Mouse (Mus musculus) R1 (cell line): ENCODE measurements at regions not wholly inside any gene's neighbourhood (a gene's known extent, or its start where the extent isn't known, plus 50 kb on each side); places are given as distances from the start of the nearest gene placed in this dataset.

Experiments used
- DNase-seq: peaks from one replicate; pipeline ENCODE4 v3.0.0-alpha.2; 2018; ENCODE audit warnings: low read depth, low spot score

GRCm38 (mm10) chr11:42067788-42068187, 67.1 kb upstream of the Gabrg2 start:
- peak; percentile 31 for DNase-seq

GRCm38 (mm10) chr11:42051567-42051966, 50.9 kb upstream of the Gabrg2 start:
- DNase-seq: no peak
